Mouse (Mus musculus) liver, embryonic 18 days (tissue): Measurements from ENCODE around the gene Vmn2r69. TPM values are rescaled to one million over a fixed set of nuclear protein-coding genes. Genes with fewer than 3 reads are reported as not detected.

Experiments used
- polyA plus RNA-seq: library from polyadenylated mRNA; depleted of rRNA; stranded (reverse); fragments of >200 nt; gene quantifications from 2 replicates; pipeline ENCODE4 v1.2.3, GENCODE M21; 2012; rRNA removed

The Vmn2r69 gene
- polyA plus RNA-seq, result not detected in 2 replicates

GRCm38 (mm10) chr7:85415820-85416219 is at the start of gene Vmn2r69:
Gene Vmn2r69, minus strand, starts transcription at chr7:85415920.

Other genes with a start within 250 kb of the Vmn2r69 start
- not detected in 2 replicates for gene Vmn2r68, start 178.1 kb downstream of the Vmn2r69 start, polyA plus RNA-seq
- gene Vmn2r71, start 147.2 kb upstream of the Vmn2r69 start, polyA plus RNA-seq, result not detected in 2 replicates
- not detected in 2 replicates for gene Vmn2r70, start 153.3 kb upstream of the Vmn2r69 start, polyA plus RNA-seq